Mouse (Mus musculus): Measurements from ENCODE around the gene Arl14ep. TPM values are rescaled to one million over a fixed set of nuclear protein-coding genes. Genes with fewer than 3 reads are reported as not detected.

Arl14ep gene
- polyA plus RNA-seq (2015; fragmentation: Illumina TruSeq; extraction: RNeasy Lipid Tissue Mini Kit (QIAGEN cat#74804); ENCODE audit: insufficient read depth, low read depth, low replicate concordance), result 3.9 TPM

GRCm38 (mm10) chr2:106973959-106974639 lies at the start of gene Arl14ep:
Arl14ep (minus strand) TSS chr2:106974424.

Other genes with a start within 250 kb of the Arl14ep start
- not detected for gene Fshb, start 85.2 kb upstream of the Arl14ep start, polyA plus RNA-seq (2015; fragmentation: Illumina TruSeq; extraction: RNeasy Lipid Tissue Mini Kit (QIAGEN cat#74804); ENCODE audit: insufficient read depth, low read depth, low replicate concordance)